Mouse (Mus musculus) liver, postnatal 0 days (tissue): ENCODE data around the gene Rsph1. TPM values are rescaled to one million over a fixed set of nuclear protein-coding genes. Genes with fewer than 3 reads are reported as not detected.

Experiments used
- ATAC-seq: fragments of 200-750 bp; cut with Nextera tagmentation; 2 replicates; pipeline ENCODE4 v1.8.0; 2017; ENCODE audit warnings: mild to moderate bottlenecking, moderate library complexity
- DNase-seq: peaks from one replicate; pipeline ENCODE4 v3.0.0-alpha.2; 2016
- H3K27ac ChIP-seq: fragments of 300-500 bp; sonication (generic); 2 replicates; pipeline ENCODE4 v1.5.1; 2014; ENCODE audit warnings: antibody characterized with exemption, moderate library complexity, mild to moderate bottlenecking, low read depth
- H3K27me3 ChIP-seq: fragments of 300-500 bp; sonication (generic); 2 replicates; pipeline ENCODE4 v1.6.1; 2014; ENCODE audit warnings: low read length, control low read depth, mixed read lengths; ENCODE audit not compliant: insufficient read depth
- H3K36me3 ChIP-seq: fragments of 300-500 bp; sonication (generic); replicated peaks from 2 replicates; pipeline ENCODE4 v1.6.1; 2014; ENCODE audit warnings: mild to moderate bottlenecking, control low read depth, low read length, moderate library complexity, mixed read lengths; ENCODE audit not compliant: insufficient read depth
- H3K4me1 ChIP-seq: fragments of 300-500 bp; sonication (generic); 2 replicates; pipeline ENCODE4 v1.6.1; 2014; ENCODE audit warnings: antibody characterized with exemption, mild to moderate bottlenecking, control low read depth; ENCODE audit not compliant: insufficient read depth
- H3K4me2 ChIP-seq: fragments of 300-500 bp; sonication (generic); 2 replicates; pipeline ENCODE4 v1.6.1; 2014; ENCODE audit warnings: low read depth, mild to moderate bottlenecking, low read length, moderate library complexity, mixed read lengths
- H3K4me3 ChIP-seq: fragments of 300-500 bp; sonication (generic); 2 replicates; pipeline ENCODE4 v1.5.1; 2014; ENCODE audit warnings: low read depth, low read length
- H3K9ac ChIP-seq: fragments of 300-500 bp; sonication (generic); replicated peaks from 2 replicates; pipeline ENCODE4 v1.6.1; 2014; ENCODE audit warnings: mild to moderate bottlenecking, moderate library complexity
- H3K9me3 ChIP-seq: fragments of 300-500 bp; sonication (generic); 2 replicates; pipeline ENCODE4 v1.6.1; 2016; ENCODE audit warnings: mild to moderate bottlenecking, control low read depth, low read length, mixed read lengths
- CTCF ChIP-seq: sonication (generic); IDR thresholded peaks from 2 replicates; pipeline ENCODE4 v1.5.1; 2016; ENCODE audit warnings: antibody characterized with exemption, low read depth
- EP300 ChIP-seq: IDR thresholded peaks from 2 replicates; pipeline ENCODE4 v1.6.1; 2016; ENCODE audit warnings: antibody characterized with exemption, low read depth, mild to moderate bottlenecking
- WGBS: fragments of 180-500 bp; shearing (Covaris S2); extraction: QIAGEN DNeasy Blood & Tissue Kit; methylation state at CpG from one replicate; pipeline ENCODE4 v1.1.7; 2014; ENCODE audit not compliant: insufficient replicate concordance; 5-methylcytosine and 5-hydroxymethylcytosine counted together
- polyA plus RNA-seq: library from polyadenylated mRNA; unstranded; fragments of >200 nt; fragmentation: Nextera tagmentation; extraction: Ambion mirVana; gene quantifications from 2 replicates; pipeline ENCODE4 v1.2.1, GENCODE M21; 2015

Rsph1 gene
- polyA plus RNA-seq, 1 experiment from 2014 or later = 0.90 TPM

DNA sequence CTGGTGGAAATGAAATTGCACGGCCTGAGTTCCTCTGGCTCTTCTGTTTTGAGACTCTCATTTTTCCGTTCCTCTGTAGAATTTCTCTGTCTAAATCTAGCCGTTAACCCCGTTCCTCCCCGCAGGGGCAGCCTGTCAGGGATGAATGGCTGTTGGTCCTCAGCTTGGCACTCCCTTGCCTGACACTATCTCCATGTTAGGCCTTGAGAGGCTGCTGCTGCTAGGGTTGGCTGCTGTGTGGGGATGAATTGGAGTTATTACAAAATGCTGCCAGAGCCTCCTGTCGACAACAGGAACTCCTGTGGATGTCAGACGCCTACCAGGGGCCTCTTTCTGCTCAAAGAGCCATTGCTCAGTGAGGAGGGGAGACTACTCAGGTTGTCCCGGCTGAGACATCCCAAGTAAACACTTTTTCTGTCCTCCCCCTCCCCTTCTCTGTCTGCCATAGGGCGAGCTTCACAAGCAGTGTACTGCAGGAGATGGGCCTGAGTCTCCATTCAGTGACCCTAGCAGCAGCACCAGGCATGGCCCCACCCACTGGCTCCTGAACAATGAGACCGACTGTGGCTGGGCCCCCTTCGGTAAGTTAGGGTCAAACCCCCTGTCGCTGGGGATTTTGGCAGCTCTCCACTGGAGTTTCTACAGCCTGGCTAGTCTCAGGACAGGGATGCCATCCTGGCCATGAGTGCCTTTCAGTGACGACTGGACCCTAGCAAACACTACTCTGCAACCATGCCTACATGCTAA lies 38.0 kb upstream of the Rsph1 start:
- Histone ChIP-seq H3K27ac (no peak overlapping the region), H3K36me3 (peaks cover 15% of the 10 kb centered on the region), H3K9ac (no peak overlapping the region), H3K27me3 (no peaks in the 10 kb centered on the region), H3K9me3 (no peaks in the 10 kb centered on the region), H3K4me3 (no peak overlapping the region), H3K4me1 (peaks cover 7% of the 10 kb centered on the region; the same call in 1 of the 2 replicates), H3K4me2 (no peak overlapping the region)
- WGBS = 70% methylated on average over 13 of the region's 13 CpGs
- TF ChIP-seq CTCF = no peak
- no peak for TF ChIP-seq EP300
- DNase-seq = no peak
- no peak for ATAC-seq

DNA sequence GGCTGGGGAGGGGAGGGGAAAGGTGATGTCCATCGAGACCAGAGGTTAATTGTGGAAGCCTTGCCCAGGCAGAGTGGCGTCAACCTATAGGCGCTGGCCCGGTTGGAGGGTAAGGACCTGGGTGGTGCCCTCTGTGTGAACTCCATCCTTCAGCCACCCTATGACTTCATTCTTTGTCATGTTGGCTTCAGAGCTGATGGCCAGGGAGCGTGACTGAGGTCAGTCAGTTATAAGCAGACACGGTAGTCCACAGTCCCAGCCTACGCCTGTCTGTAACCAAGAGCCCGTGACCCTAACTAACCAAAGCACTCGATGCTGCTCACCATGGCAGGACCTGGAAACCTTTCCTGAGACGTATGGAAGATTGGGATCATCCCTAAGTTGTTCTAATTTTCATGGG lies 35.5 kb upstream of the Rsph1 start:
- ATAC-seq (no peak), DNase-seq (no peak)
- no peak overlapping the region for H3K9ac ChIP-seq
- no peak overlapping the region for H3K4me2 ChIP-seq
- no peak for TF ChIP-seq CTCF
- no peak for TF ChIP-seq EP300
- peaks cover 25% of the 10 kb centered on the region for H3K36me3 ChIP-seq
- no peaks in the 10 kb centered on the region for H3K27me3 ChIP-seq
- H3K27ac ChIP-seq = no peak overlapping the region
- H3K4me1 ChIP-seq = no peaks in the 10 kb centered on the region
- H3K4me3 ChIP-seq = no peak overlapping the region
- no peaks in the 10 kb centered on the region for H3K9me3 ChIP-seq
- 79% methylated on average over 10 of the region's 10 CpGs for WGBS

DNA sequence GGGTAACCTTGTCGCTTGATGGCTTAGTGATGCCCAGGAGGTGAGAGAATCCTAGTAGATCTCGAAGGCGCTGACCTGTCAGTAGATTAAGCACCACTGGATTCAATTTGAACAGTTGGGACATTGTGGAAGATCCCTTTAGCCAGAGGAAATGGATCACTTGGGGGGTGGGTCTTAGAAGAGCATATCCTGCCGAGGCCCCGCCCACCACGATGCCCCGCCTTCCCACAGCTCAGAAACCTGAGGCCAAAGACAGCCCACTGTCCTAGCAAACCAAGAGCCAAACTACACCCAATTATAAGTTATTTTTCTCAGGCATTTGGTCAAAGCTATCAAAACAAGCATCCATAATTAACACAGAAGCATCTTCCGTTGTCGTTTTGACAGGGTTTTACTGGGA lies 33.9 kb upstream of the Rsph1 start:
- WGBS = 82% methylated on average over 9 of the region's 9 CpGs
- peaks cover 7% of the 10 kb centered on the region; the same call in 1 of the 2 replicates for H3K4me1 ChIP-seq
- ATAC-seq = no peak

DNA sequence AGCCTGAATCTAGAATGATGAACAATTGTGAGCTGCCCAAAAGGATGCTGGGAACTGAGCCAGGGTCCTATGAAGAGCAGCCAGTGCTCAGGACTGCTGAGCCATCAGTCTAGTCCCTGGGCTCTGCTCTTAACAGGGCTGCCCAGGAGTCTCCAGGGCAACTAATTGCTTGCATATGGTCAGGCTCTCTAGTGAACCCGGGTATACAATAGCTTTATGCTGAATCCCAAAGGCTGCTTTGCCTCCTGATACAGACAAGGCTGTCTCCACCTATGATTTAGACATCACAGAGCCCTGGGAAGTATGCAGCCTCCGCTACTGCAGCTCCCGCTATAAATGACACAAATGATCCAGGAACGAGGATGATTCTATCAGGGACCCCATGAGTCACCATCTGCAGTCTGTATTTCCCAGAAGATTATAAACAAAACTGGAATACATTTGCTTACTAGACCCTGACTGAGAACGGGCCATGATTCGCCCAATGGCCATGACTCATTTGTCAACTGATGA lies 32.2 kb upstream of the Rsph1 start:
- Histone ChIP-seq H3K4me3 (no peak overlapping the region), H3K4me2 (no peak overlapping the region), H3K27ac (no peak overlapping the region), H3K27me3 (no peaks in the 10 kb centered on the region), H3K9me3 (no peaks in the 10 kb centered on the region), H3K4me1 (peaks cover 22% of the 10 kb centered on the region), H3K36me3 (peaks cover 16% of the 10 kb centered on the region; the same call in 1 of the 2 replicates), H3K9ac (no peak overlapping the region)
- ATAC-seq (no peak), DNase-seq (no peak)
- WGBS = 70% methylated on average over 6 of the region's 6 CpGs
- TF ChIP-seq EP300 = no peak

More for the DNA sequence above, 33.9 kb upstream of the Rsph1 start:
- no peak for DNase-seq
- H3K9me3 ChIP-seq = no peaks in the 10 kb centered on the region
- H3K27ac ChIP-seq = no peak overlapping the region
- H3K27me3 ChIP-seq = no peaks in the 10 kb centered on the region
- H3K4me2 ChIP-seq = no peak overlapping the region
- H3K9ac ChIP-seq = no peak overlapping the region
- H3K36me3 ChIP-seq = peaks cover 16% of the 10 kb centered on the region; the same call in 1 of the 2 replicates
- H3K4me3 ChIP-seq = no peak overlapping the region
- TF ChIP-seq EP300 = no peak
- TF ChIP-seq CTCF = no peak

DNA sequence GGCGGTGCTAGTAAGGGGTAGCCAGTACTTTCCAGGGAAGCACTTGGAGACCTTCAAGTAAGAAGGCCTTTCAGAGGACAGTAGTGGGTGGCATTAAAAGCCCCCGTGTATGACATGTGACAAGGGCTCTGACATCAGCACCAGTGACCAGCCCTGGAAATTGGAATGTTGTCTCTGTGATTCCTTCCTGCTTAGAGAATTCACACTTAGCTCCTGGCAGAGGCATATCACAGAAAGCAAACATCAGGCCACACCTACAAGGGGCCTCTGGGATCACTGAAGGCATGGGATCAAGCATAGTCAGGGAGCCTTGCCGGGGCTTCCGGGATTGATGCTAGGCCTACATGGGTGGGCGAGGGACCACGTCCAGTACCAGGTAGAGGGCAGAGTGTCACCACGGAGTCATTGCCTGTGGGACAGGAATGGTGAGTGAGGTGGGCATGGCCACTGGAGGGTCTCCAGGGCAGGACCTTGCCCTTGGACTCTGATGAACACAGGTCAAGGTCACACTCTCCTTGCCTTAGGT lies 31.2 kb upstream of the Rsph1 start:
- Histone ChIP-seq H3K36me3 (peaks cover 18% of the 10 kb centered on the region; the same call in 1 of the 2 replicates), H3K9ac (no peak overlapping the region), H3K27ac (no peak overlapping the region), H3K4me1 (peaks cover 22% of the 10 kb centered on the region), H3K4me2 (no peak overlapping the region), H3K9me3 (no peaks in the 10 kb centered on the region), H3K4me3 (no peak overlapping the region), H3K27me3 (no peaks in the 10 kb centered on the region)
- TF ChIP-seq CTCF = no peak
- no peak for TF ChIP-seq EP300
- DNase-seq (no peak), ATAC-seq (no peak)
- WGBS = 75% methylated on average over 7 of the region's 7 CpGs

DNA sequence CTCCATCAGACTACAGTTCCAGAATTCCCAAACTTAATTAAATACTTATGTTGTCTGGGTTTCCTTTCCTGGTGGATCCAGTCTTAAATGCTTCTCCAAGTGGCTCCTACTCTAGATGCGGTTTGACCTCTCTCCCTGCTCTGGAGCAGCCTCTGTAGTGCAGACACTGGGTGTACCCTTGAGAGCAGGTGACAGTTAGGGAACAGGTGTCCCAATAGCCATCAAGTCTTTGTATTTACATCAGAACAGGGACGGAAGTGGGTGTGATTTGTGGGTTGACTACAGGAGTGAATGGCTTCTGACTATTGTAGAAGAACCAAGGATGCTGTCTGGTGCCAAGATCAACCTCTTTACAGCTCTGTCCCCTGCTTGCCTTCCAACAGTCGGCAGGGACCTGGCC lies 30.6 kb upstream of the Rsph1 start:
- ATAC-seq (no peak), DNase-seq (no peak)
- WGBS = 79% methylated on average over 3 of the region's 3 CpGs
- Histone ChIP-seq H3K4me2 (no peak overlapping the region), H3K27me3 (no peaks in the 10 kb centered on the region), H3K27ac (no peak overlapping the region), H3K9ac (no peak overlapping the region), H3K4me3 (no peak overlapping the region), H3K9me3 (no peaks in the 10 kb centered on the region), H3K4me1 (peaks cover 22% of the 10 kb centered on the region), H3K36me3 (peaks cover 19% of the 10 kb centered on the region; the same call in 1 of the 2 replicates)
- TF ChIP-seq EP300 (no peak), CTCF (no peak)
